ENCODE assay signal across 20 mouse cellular contexts in the genomic region with DNA sequence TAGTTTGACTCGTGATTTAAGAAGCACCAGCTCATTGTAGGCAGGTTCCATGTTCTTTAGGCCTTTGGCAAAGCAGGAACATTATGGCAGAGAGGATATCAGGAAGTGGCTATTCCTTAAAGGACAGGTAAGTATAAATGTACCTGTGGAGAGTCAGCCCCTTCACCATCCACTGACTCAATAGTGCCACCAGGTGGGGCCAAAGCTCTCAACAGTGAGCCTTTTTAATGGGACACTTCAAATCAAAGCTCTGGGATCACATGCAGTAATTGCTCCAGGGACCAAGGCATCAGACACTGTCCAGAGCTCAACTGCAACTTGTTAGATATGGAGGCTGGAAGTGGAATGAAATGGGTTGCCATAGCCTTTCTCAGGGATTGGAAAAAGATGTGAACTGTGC. TPM values are rescaled to one million over a fixed set of nuclear protein-coding genes. Genes with fewer than 3 reads are reported as not detected.
DNase-seq lines count a peak whose midpoint lies in the region; ATAC-seq and TF ChIP-seq lines count a peak whose summit lies in the region.
"Not testable (repeated sequence)": the region's sequence is repeated elsewhere in the genome, so short reads cannot be mapped to it uniquely, and the experiment has no call there.
"Had no signal": no experiment of that assay in that cellular context is flagged by ENCODE, and none has a peak within 500 bp of the region (broad histone marks: within the 10 kb centered on the region; RNA-seq: fewer than 3 reads in every experiment).

No protein-coding gene starts in this region.

- peak; percentile 21 for TF ChIP-seq RAD21 in MEL (IDR thresholded peaks at IDR 0.05; ENCODE audit: low read depth, low read length)

- TF ChIP-seq EP300 in MEL (IDR thresholded peaks at IDR 0.05; ENCODE audit: low read depth in 1 of 2, low read length in 2 of 2), result not testable (repeated sequence)

- not testable (repeated sequence) for H3K27me3 ChIP-seq in MEL (ENCODE audit: control insufficient read depth in 1 of 2, insufficient read depth in 2 of 2, low read length in 2 of 2); forebrain, postnatal 0 days (ENCODE audit: insufficient read depth, low read length); lung, embryonic 14.5 days (ENCODE audit: insufficient read depth, low read length); midbrain, embryonic 14.5 days (ENCODE audit: control insufficient read depth, insufficient read depth, low read length)

- TF ChIP-seq POLR2A in MEL (IDR thresholded peaks at IDR 0.05; ENCODE audit: control insufficient read depth in 1 of 2, insufficient read depth in 1 of 2, low read depth in 1 of 2, low read length in 2 of 2, poor library complexity in 1 of 2), result not testable (repeated sequence)

- DNase-seq in MEL (ENCODE audit: low read depth, low spot score); forebrain, postnatal 0 days: not testable (repeated sequence)
- DNase-seq in adrenal gland, postnatal 36 days, result peak; percentile 30 to 34
- peak; percentile 54 for DNase-seq in kidney, adult 11 months
- DNase-seq in kidney, postnatal 4 days, result peak; percentile 62 to 70
- peak; percentile 27 for DNase-seq in lung, embryonic 14.5 days
- peak; percentile 7 for DNase-seq in midbrain, embryonic 14.5 days
- DNase-seq in urinary bladder, postnatal 14 days (ENCODE audit: low spot score), result peak; percentile 51

- not testable (repeated sequence) for ATAC-seq in forebrain, postnatal 0 days; lung, embryonic 14.5 days (ENCODE audit: insufficient read depth); midbrain, embryonic 14.5 days (ENCODE audit: low FRiP score, low TSS enrichment)

- H3K4me3 ChIP-seq in MEL (ENCODE audit: control insufficient read depth in 1 of 2, insufficient read depth in 1 of 2, low read depth in 2 of 2, low read length in 2 of 2); forebrain, postnatal 0 days (ENCODE audit: low read depth, low read length); lung, embryonic 14.5 days (ENCODE audit: low read depth, low read length); midbrain, embryonic 14.5 days (replicated peaks; ENCODE audit: low read depth, low read length): not testable (repeated sequence)

- H3K4me2 ChIP-seq in forebrain, postnatal 0 days (ENCODE audit: low read depth); lung, embryonic 14.5 days; midbrain, embryonic 14.5 days (ENCODE audit: low read length): not testable (repeated sequence)

- H3K9ac ChIP-seq in MEL (ENCODE audit: control insufficient read depth, low read depth, low read length, poor library complexity, severe bottlenecking); forebrain, postnatal 0 days; lung, embryonic 14.5 days; midbrain, embryonic 14.5 days (replicated peaks; ENCODE audit: low read length): not testable (repeated sequence)

- not testable (repeated sequence) for H3K4me1 ChIP-seq in MEL (ENCODE audit: control insufficient read depth in 1 of 2, insufficient read depth in 2 of 2, low read length in 2 of 2); forebrain, postnatal 0 days (ENCODE audit: insufficient read depth); lung, embryonic 14.5 days (ENCODE audit: insufficient read depth); midbrain, embryonic 14.5 days (ENCODE audit: control insufficient read depth, insufficient read depth, low read length)

- peak in 2 of 3 experiments; percentile 37; a peak in 4 of 6 replicates for TF ChIP-seq CTCF in MEL (IDR thresholded peaks at IDR 0.05 in 2 of 3, conservative IDR thresholded peaks at IDR 0.05 in 1 of 3; ENCODE audit: control insufficient read depth in 1 of 3, insufficient read depth in 1 of 3, low read depth in 2 of 3, low read length in 3 of 3, poor library complexity in 1 of 3, severe bottlenecking in 1 of 3)
- TF ChIP-seq CTCF in forebrain, postnatal 0 days (IDR thresholded peaks at IDR 0.05; ENCODE audit: low read depth), result peak; percentile 23; the same call in 1 of the 2 replicates
- TF ChIP-seq CTCF in lung, embryonic 14.5 days (IDR thresholded peaks at IDR 0.05; ENCODE audit: low read depth), result peak; percentile 36

- not testable (repeated sequence) for H3K27ac ChIP-seq in MEL (ENCODE audit: control insufficient read depth, low read depth, low read length); forebrain, postnatal 0 days (ENCODE audit: low read depth, low read length); lung, embryonic 14.5 days (ENCODE audit: low read depth); midbrain, embryonic 14.5 days (replicated peaks; ENCODE audit: low read depth, low read length)

- WGBS in forebrain, postnatal 0 days, result no CpG with 5 or more reads among the region's 1 CpGs
- no CpG with 5 or more reads among the region's 1 CpGs for WGBS in lung, embryonic 14.5 days
- no CpG with 5 or more reads among the region's 1 CpGs for WGBS in midbrain, embryonic 14.5 days

- H3K79me2 ChIP-seq in MEL (ENCODE audit: control insufficient read depth, insufficient read depth, low read length, poor library complexity), result not testable (repeated sequence)

- H3K9me3 ChIP-seq in MEL (replicated peaks; ENCODE audit: insufficient read depth, low read length); forebrain, postnatal 0 days (ENCODE audit: low read length); lung, embryonic 14.5 days (ENCODE audit: low read depth, low read length); midbrain, embryonic 14.5 days (ENCODE audit: control insufficient read depth, low read length): not testable (repeated sequence)

- not testable (repeated sequence) for H3K36me3 ChIP-seq in MEL (ENCODE audit: control insufficient read depth in 1 of 2, insufficient read depth in 2 of 2, low read length in 2 of 2); forebrain, postnatal 0 days (ENCODE audit: insufficient read depth); lung, embryonic 14.5 days (ENCODE audit: insufficient read depth); midbrain, embryonic 14.5 days (ENCODE audit: control insufficient read depth, insufficient read depth, low read length)

TF ChIP-seq in MEL, 35 proteins besides CTCF, POLR2A, EP300 and RAD21 (continues in another document):
- TF ChIP-seq RCOR1 (IDR thresholded peaks at IDR 0.05; ENCODE audit: low read depth, low read length), result peak; percentile 28; the same call in 1 of the 2 replicates

RNA-seq across cellular contexts. Expression of gene Ugt1a6a, which starts 13.1 kb away (rescaled TPM):
- not detected in 2 replicates for total RNA-seq in MEL (2012; rRNA removed)
- not detected for polyA plus RNA-seq in MEL (2012; ENCODE audit: insufficient read depth in 1 of 2, insufficient read length in 2 of 2, low read depth in 1 of 2, low replicate concordance in 2 of 2, missing spikeins in 1 of 2)
- total RNA-seq in adrenal gland, postnatal 36 days (2021), result 10 to 100 TPM; 15.0 to 15.7 TPM
- total RNA-seq in forebrain, postnatal 0 days (2014; rRNA removed), result 0.69 and 2.0 TPM in 2 replicates
- polyA plus RNA-seq in forebrain, postnatal 0 days (2015; fragmentation: Nextera tagmentation; extraction: Ambion mirVana), result 3.8 and 5.1 TPM in 2 replicates
- 0.96 and 1.2 TPM in 2 replicates for polyA plus RNA-seq in lung, embryonic 14.5 days (2014; fragmentation: Nextera tagmentation; extraction: Ambion mirVana)
- polyA plus RNA-seq in midbrain, embryonic 14.5 days (2014; fragmentation: Nextera tagmentation; extraction: Ambion mirVana), result 0.58 and 0.72 TPM in 2 replicates

RNA-seq across cellular contexts. Expression of gene Ugt1a6b, which starts 18.5 kb away (rescaled TPM):
- total RNA-seq in MEL (2012; rRNA removed), result not detected in 2 replicates
- polyA plus RNA-seq in MEL (2012; ENCODE audit: insufficient read depth in 1 of 2, insufficient read length in 2 of 2, low read depth in 1 of 2, low replicate concordance in 2 of 2, missing spikeins in 1 of 2), result not detected
- 1 to 10 TPM; 3.6 to 7.5 TPM for total RNA-seq in adrenal gland, postnatal 36 days (2021)
- 2.0 and 2.5 TPM in 2 replicates for total RNA-seq in forebrain, postnatal 0 days (2014; rRNA removed)
- 2.1 and 2.9 TPM in 2 replicates for polyA plus RNA-seq in forebrain, postnatal 0 days (2015; fragmentation: Nextera tagmentation; extraction: Ambion mirVana)
- 0.38 TPM in 1 of 2 replicates, not detected in the other for polyA plus RNA-seq in lung, embryonic 14.5 days (2014; fragmentation: Nextera tagmentation; extraction: Ambion mirVana)
- 0.13 TPM in 1 of 2 replicates, not detected in the other for polyA plus RNA-seq in midbrain, embryonic 14.5 days (2014; fragmentation: Nextera tagmentation; extraction: Ambion mirVana)
- polyA plus RNA-seq: neural tube, embryonic 13.5 days had no signal

RNA-seq across cellular contexts. Expression of gene Ugt1a7c, which starts 26.7 kb away (rescaled TPM):
- total RNA-seq in MEL (2012; rRNA removed), result 0.03 TPM in 1 of 2 replicates, not detected in the other
- not detected for polyA plus RNA-seq in MEL (2012; ENCODE audit: insufficient read depth in 1 of 2, insufficient read length in 2 of 2, low read depth in 1 of 2, low replicate concordance in 2 of 2, missing spikeins in 1 of 2)
- 1 to 10 TPM; 2.7 to 2.8 TPM for total RNA-seq in adrenal gland, postnatal 36 days (2021)
- total RNA-seq in forebrain, postnatal 0 days (2014; rRNA removed), result 1.2 and 1.9 TPM in 2 replicates
- 1.4 and 1.7 TPM in 2 replicates for polyA plus RNA-seq in forebrain, postnatal 0 days (2015; fragmentation: Nextera tagmentation; extraction: Ambion mirVana)
- polyA plus RNA-seq in lung, embryonic 14.5 days (2014; fragmentation: Nextera tagmentation; extraction: Ambion mirVana), result 1.5 and 1.7 TPM in 2 replicates
- 0.24 and 0.99 TPM in 2 replicates for polyA plus RNA-seq in midbrain, embryonic 14.5 days (2014; fragmentation: Nextera tagmentation; extraction: Ambion mirVana)

RNA-seq across cellular contexts. Expression of gene Ugt1a8, which starts 33.9 kb away (rescaled TPM):
- not detected in 2 replicates for total RNA-seq in MEL (2012; rRNA removed)
- not detected for polyA plus RNA-seq in MEL (2012; ENCODE audit: insufficient read depth in 1 of 2, insufficient read length in 2 of 2, low read depth in 1 of 2, low replicate concordance in 2 of 2, missing spikeins in 1 of 2)
- not detected for total RNA-seq in adrenal gland, postnatal 36 days (2021)
- not detected in 2 replicates for total RNA-seq in forebrain, postnatal 0 days (2014; rRNA removed)
- not detected in 2 replicates for polyA plus RNA-seq in forebrain, postnatal 0 days (2015; fragmentation: Nextera tagmentation; extraction: Ambion mirVana)
- polyA plus RNA-seq in lung, embryonic 14.5 days (2014; fragmentation: Nextera tagmentation; extraction: Ambion mirVana), result not detected in 2 replicates
- not detected in 2 replicates for polyA plus RNA-seq in midbrain, embryonic 14.5 days (2014; fragmentation: Nextera tagmentation; extraction: Ambion mirVana)
- total RNA-seq: adrenal gland, adult 8-10 months; gastrocnemius, postnatal 14 days; heart, postnatal 14 days; layer of hippocampus, postnatal 25 days; left cerebral cortex, postnatal 36 days; monocyte, adult 5-6 weeks had no signal
- polyA plus RNA-seq: embryonic facial prominence, embryonic 13.5 days; hindbrain, embryonic 15.5 days; kidney, embryonic 16.5 days; liver, embryonic 12.5 days; neural tube, embryonic 13.5 days; thymus, adult 2 months had no signal

RNA-seq across cellular contexts. Expression of gene Ugt1a5, which starts 44.3 kb away (rescaled TPM):
- total RNA-seq in MEL (2012; rRNA removed), result not detected in 2 replicates
- not detected for polyA plus RNA-seq in MEL (2012; ENCODE audit: insufficient read depth in 1 of 2, insufficient read length in 2 of 2, low read depth in 1 of 2, low replicate concordance in 2 of 2, missing spikeins in 1 of 2)
- under 1 TPM; 0.17 to 0.20 TPM for total RNA-seq in adrenal gland, postnatal 36 days (2021)
- total RNA-seq in forebrain, postnatal 0 days (2014; rRNA removed), result not detected in 2 replicates
- polyA plus RNA-seq in forebrain, postnatal 0 days (2015; fragmentation: Nextera tagmentation; extraction: Ambion mirVana), result not detected in 2 replicates
- 0.08 TPM in 1 of 2 replicates, not detected in the other for polyA plus RNA-seq in lung, embryonic 14.5 days (2014; fragmentation: Nextera tagmentation; extraction: Ambion mirVana)
- not detected in 2 replicates for polyA plus RNA-seq in midbrain, embryonic 14.5 days (2014; fragmentation: Nextera tagmentation; extraction: Ambion mirVana)
- total RNA-seq: layer of hippocampus, postnatal 25 days; left cerebral cortex, postnatal 36 days; monocyte, adult 5-6 weeks had no signal
- polyA plus RNA-seq: embryonic facial prominence, embryonic 13.5 days; hindbrain, embryonic 15.5 days; kidney, embryonic 16.5 days; liver, embryonic 12.5 days; neural tube, embryonic 13.5 days had no signal
